Mouse (Mus musculus) 3T3-L1 (cell line): ENCODE measurements around the gene Rab3ip.

ENCODE experiments used
- DNase-seq: peaks from one replicate; pipeline ENCODE4 v3.0.0-alpha.2; 2015; ENCODE audit warnings: low read depth, low spot score

Rab3ip gene

DNA sequence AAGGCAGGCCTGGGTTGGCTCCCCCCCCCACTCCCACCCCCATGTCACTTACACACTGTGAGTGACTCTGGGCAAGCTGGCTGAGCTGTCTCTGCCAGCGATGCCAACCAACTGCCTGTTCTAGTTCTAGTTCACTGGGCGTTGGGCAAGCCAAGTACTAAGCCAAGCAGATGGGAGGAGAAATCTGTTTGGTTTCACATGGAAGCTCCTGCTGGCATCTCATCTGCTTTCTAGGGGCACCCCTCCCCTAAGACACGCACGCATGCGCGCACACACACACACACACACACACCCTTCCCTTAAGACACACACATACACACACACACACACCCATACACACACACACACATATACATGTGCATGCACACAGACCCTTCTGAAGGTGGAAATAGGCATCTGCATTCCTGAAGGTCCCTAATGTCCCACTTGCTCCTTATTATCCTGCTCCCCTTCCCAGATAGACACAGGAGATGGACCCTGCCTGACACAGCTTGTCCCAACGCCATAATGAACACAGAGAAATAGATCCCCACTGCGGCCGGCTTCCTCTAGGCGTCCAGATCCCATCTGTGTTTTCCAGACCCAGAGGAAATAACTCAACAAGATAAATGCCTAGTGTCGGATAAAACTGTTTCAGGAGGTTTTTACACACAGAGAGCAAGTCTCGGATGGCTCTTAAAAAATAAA lies 79.1 kb downstream of the Rab3ip start:
- no peak for DNase-seq

DNA sequence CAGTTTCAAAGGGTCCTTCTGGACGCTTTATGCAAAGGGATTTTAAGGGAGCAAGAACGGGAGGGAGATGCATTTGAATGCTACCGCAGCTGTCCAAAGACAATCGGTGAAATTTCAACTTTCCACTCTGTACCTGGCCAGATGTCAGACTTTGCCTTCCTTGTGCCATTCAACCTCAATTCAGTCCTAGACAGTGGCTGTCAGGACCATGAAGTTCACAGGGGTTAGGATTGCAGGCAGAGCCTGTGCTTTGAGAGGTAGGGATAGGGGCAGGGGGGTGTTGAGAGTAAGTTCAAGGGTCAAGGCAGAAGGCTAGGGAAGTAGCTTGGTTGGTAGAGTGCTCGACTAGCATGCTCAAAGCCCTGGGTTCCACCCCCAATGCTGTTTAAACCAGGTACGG lies 79.8 kb downstream of the Rab3ip start:
- DNase-seq, result no peak
